Mouse (Mus musculus) urinary bladder, adult 2 months (tissue): ENCODE measurements around the gene Rpl41. TPM values are rescaled to one million over a fixed set of nuclear protein-coding genes. Genes with fewer than 3 reads are reported as not detected.
"Not testable (repeated sequence)": the region's sequence is repeated elsewhere in the genome, so short reads cannot be mapped to it uniquely, and the experiment has no call there.

ENCODE experiments used
- DNase-seq: peaks from one replicate; pipeline ENCODE4 v3.0.0; 2022; ENCODE audit warnings: low spot score
- polyA plus RNA-seq: library from polyadenylated mRNA; depleted of rRNA; stranded (reverse); fragments of >200 nt; gene quantifications from 2 replicates; pipeline ENCODE4 v1.2.3, GENCODE M21; 2012

The Rpl41 gene
- polyA plus RNA-seq, 1 experiment = 2,645 TPM

- DNase-seq = no peak
Observed at GRCm38 (mm10) chr10:128556286-128556685, 7.2 kb upstream of the Rpl41 start.

DNA sequence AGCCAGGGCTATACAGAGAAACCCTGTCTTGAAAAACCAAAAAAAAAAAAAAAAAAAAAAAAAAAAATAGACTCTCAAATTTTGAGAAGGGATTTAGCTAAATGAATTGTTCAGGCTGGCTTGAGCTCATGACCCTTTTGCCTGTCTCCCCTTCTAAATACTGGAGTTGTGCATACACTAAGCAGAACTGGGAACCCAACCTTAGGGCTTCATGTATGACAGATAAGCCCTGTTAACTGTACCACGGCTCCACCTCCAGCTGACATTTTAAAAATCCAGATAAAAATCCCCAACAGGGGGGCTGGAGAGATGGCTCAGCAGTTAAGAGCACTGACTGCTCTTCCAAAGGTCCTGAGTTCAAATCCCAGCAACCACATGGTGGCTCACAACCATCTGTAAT is 6.5 kb upstream of the Rpl41 start:
- not testable (repeated sequence) for DNase-seq

DNA sequence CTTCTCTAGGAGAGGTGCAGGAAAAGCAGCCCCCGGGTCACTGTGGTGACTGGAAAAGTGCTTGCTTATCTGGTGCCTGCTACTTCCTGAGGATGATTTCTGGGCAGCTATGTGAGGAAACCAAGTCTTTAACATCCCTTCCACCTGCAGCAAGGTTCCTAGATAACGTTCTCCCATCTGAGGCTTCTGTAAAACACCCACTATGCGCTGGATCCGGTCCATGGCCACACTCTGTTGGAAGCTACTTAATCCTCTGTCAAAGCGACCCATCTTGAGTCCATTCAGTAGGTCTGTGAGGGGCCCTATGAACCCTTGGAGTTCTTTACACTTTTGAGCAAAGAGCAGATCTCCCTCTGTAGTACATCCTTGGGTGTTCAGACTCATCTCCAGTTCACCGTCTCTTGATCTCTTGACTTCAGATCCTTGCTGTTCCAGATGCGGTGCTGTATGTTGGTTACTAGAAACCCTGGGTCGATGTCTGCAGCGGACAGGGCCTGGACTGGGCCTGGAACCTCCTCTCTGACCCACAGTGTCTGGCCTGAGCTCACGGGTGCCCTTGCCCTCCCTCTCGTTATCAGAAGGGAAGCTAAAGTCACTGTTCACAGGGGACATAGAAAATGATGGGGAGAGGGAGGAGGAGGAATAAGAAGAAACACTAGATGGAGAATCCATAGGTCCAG is 1.2 kb upstream of the Rpl41 start:
- not testable (repeated sequence) for DNase-seq

GRCm38 (mm10) chr10:128549682-128550057 is 565 bp upstream of the Rpl41 start:
- not testable (repeated sequence) for DNase-seq

- not testable (repeated sequence) for DNase-seq
Observed at GRCm38 (mm10) chr10:128548051-128548791, 884 bp downstream of the Rpl41 start.

DNA sequence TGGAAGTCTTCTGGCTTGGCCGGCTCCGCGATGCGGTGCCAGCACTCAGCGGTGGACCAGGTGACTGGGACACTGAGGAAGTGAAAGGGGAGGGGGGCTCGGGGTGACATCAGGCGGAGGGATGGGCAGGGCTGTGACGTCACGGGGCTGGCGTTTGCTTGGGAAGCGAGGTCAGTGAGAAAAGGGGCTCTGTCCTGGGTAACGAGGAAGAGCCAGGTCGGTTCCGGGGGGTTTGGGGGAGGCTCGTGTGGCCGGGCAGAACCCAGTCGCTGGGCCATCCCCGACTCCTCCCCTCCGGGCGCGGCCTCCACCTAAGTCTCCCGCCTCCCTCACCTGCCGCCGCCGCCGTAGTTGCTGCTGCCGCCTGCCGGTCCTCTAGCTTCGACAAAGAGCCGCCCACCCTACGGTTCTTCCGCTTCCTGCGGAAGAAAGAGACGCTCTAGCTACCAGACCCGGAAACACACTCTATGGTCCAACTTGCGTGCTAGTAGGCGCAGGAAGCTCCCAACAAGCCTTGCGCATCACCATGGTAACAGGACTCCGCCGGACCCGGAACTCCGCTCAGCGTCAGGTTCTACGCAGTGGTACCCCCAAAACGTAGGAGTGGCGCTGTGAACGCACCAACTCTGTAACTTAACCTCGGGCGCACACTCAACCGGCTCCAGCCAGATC is 1.6 kb downstream of the Rpl41 start, which contains the start of gene Zc3h10:
TSS of gene Zc3h10 (minus strand) at position 414 of the 672 bp plus-strand sequence.
- peak; percentile 86 for DNase-seq

DNA sequence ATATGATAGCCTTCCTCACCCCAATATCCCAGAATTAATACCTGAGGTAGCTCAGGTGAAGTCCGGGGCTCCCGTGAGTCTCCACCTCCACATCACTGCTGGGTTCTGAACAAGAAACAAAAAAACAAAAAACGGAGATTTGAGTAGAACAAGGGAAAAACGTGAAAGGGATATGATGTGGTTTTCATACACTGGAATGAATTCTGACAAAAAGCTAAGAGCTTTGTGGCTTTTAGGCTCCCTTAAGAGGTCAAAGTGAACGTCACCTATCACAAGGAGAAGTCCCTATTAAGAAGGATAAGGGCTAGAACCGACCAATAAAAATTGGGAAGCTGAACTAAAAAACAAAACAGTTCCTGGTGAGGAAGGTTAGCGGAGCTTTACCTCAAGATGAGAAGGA is 2.3 kb downstream of the Rpl41 start:
- DNase-seq = no peak

DNA sequence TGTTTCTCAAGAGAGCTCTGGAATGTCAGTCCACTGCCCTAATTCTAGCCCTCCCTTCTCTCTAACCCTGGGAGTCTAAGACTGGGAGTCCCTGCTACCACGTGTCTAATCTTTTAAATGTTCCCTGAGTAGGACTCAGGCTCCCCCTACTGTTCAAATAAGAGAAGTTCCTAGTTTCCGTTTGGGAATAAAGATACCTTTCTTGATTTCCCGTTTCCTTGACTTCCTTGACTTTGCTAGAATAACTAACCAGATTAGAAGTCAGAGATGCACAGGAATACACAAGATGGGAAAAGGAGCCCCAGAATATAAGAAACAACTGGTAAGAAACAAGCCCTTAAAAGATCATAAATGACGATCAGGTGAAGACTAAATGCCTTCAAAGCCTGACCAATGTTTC is 2.7 kb downstream of the Rpl41 start:
- DNase-seq = no peak

GRCm38 (mm10) chr10:128545570-128545898 is 3.6 kb downstream of the Rpl41 start:
- no peak for DNase-seq

- DNase-seq = no peak
Observed at GRCm38 (mm10) chr10:128544674-128545569, 4.2 kb downstream of the Rpl41 start.

GRCm38 (mm10) chr10:128544151-128544657 is 4.9 kb downstream of the Rpl41 start:
- DNase-seq = no peak

GRCm38 (mm10) chr10:128543100-128543499 is 6.0 kb downstream of the Rpl41 start:
- DNase-seq = no peak

- no peak for DNase-seq
Observed at GRCm38 (mm10) chr10:128538340-128538870, 10.7 kb downstream of the Rpl41 start.

DNA sequence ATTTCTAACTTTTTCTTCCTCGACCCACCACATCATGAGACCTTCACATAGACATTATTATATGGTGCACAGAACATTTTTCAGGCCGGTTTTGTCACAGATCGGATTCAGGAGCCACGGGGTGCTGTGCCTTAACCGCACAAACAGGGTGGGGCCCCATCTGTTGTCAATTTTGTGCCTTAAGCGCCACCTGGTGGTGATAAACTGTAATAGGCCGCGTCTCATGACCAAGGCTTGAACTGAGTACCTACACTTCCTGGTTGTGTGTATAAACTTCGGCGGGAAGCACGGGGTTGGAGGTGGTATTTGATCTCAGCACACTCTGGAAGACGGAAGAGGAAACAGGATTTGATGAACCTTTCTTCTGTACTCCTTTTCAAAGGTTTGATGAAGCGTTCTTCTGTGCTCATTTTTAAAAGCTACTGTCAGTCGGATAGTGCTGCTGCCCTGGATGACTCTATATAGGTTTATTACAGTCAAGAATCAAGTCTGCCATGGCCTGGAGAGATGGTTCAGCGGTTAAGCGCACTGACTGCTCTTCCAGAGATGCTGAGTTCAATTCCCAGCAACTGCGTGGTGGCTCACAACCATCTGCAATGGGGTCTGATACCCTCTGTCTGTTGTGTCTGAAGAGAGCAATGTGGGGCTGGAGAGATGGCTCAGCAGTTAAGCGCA is 12.7 kb downstream of the Rpl41 start:
- DNase-seq = peak; percentile 66

DNA sequence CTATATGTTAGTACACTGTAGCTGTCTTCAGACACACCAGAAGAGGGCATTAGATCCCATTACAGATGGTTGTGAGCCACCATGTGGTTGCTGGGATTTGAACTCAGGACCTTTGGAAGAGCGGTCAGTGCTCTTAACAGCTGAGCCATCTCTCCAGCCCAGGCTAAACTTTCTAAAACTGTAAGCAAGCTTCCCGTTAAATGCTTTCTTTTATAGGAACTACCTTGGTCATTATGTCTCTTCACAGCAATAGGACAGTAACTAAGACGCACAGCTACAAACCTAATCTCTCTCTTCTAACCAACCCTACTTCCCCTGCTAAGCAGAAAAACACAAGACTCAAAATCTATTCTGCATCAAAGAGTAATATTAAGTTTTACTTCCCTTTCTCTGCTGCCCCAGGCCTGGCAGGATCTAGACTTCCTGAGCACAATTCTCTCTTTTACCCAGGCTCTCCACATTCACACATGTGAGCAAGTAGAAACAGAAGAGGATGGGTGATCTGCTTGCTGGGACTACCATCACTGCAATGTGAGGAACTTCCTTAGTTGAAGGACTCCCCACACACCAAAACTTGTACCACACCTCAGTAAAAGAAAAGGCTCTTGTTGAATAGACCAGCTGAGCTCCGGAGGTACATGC is 13.4 kb downstream of the Rpl41 start:
- DNase-seq = no peak

- DNase-seq = no peak
Observed at GRCm38 (mm10) chr10:128535206-128535605, 13.9 kb downstream of the Rpl41 start.

- DNase-seq = no peak
Observed at GRCm38 (mm10) chr10:128526366-128527356, 22.4 kb downstream of the Rpl41 start.

DNA sequence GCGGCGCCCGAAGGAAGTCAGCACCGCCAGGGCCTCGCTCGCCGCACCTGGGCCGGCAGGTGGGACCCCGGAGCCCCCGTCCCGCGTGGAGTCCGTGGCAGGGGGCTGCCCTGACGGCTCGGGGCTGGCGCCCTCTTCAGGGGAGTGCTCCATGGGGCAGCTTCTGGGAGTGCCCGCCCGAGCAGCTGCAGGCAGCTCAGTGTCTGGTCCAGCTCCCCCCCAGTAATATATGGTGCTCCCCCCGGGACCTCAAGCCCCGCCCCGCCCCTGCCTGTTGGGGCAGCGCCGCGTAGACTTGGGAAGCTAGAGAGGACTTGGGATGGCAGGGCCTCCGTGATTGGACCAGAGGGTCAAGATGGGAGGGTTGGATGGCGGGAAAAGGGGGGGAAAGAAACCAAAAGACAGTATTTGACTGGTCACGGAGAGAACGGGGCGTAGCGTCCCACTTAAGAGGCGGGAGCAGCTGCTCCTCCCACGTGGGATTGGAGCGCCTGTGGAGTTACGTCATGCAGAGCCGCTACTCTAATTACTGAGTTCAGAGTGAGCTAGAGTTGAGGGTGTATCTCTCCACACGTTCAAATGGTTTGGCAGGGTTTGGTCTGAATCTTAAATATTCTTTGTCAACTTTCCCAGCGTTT is 23.3 kb downstream of the Rpl41 start, which contains the start of gene Esyt1:
TSS of gene Esyt1 (minus strand) at position 201 of the 638 bp plus-strand sequence.
- DNase-seq = peak; percentile 89
